Mouse (Mus musculus) ES-E14 (cell line): Measurements from ENCODE around the gene E130308A19Rik. TPM values are rescaled to one million over a fixed set of nuclear protein-coding genes. Genes with fewer than 3 reads are reported as not detected.

ENCODE experiments used
- DNase-seq: peaks from one replicate; pipeline ENCODE4 v3.0.0-alpha.2; 2013; ENCODE audit warnings: low read depth, low spot score
- H3K27ac ChIP-seq: 2 replicates; pipeline ENCODE4 v1.5.1; 2012; ENCODE audit warnings: low read depth, mild to moderate bottlenecking, low read length, moderate library complexity, mixed read lengths; ENCODE audit not compliant: poor library complexity, insufficient read depth, severe bottlenecking
- H3K36me3 ChIP-seq: 2 replicates; pipeline ENCODE4 v1.6.1; 2012; ENCODE audit warnings: mild to moderate bottlenecking, low read length, moderate library complexity, mixed read lengths; ENCODE audit not compliant: control insufficient read depth, poor library complexity, insufficient read depth, severe bottlenecking
- H3K4me1 ChIP-seq, 2 experiments: fragments of 150-350 bp in 1 of 2; sonication (generic) in 1 of 2; 2 replicates each; pipeline ENCODE4 v1.6.1; 2012; ENCODE audit warnings: low read length in 2 of 2, mild to moderate bottlenecking in 1 of 2, mixed read lengths in 1 of 2; ENCODE audit not compliant: control insufficient read depth in 2 of 2, insufficient read depth in 2 of 2, poor library complexity in 1 of 2
- H3K4me3 ChIP-seq, 2 experiments: fragments of 150-350 bp in 1 of 2; sonication (generic) in 1 of 2; 2 replicates each; pipeline ENCODE4 v1.5.1; 2012; ENCODE audit warnings: low read length in 2 of 2, low read depth in 1 of 2, mild to moderate bottlenecking in 1 of 2, mixed read lengths in 1 of 2; ENCODE audit not compliant: insufficient read depth in 1 of 2, poor library complexity in 1 of 2, severe bottlenecking in 1 of 2
- H3K9ac ChIP-seq: 2 replicates; pipeline ENCODE4 v1.6.1; 2012; ENCODE audit warnings: low read depth, mild to moderate bottlenecking, low read length, mixed read lengths; ENCODE audit not compliant: poor library complexity, insufficient read depth, severe bottlenecking
- H3K9me3 ChIP-seq: fragments of 150-350 bp; sonication (generic); 2 replicates; pipeline ENCODE4 v1.6.1; 2012; ENCODE audit warnings: low read depth, mild to moderate bottlenecking, low read length; ENCODE audit not compliant: control insufficient read depth, insufficient read depth
- CHD2 ChIP-seq: IDR thresholded peaks from 2 replicates; pipeline ENCODE4 v1.6.1; 2014; ENCODE audit warnings: mild to moderate bottlenecking, low read depth, low read length, inconsistent platforms
- HCFC1 ChIP-seq: IDR thresholded peaks from 2 replicates; pipeline ENCODE4 v1.6.1; 2012; ENCODE audit warnings: low read length, inconsistent platforms, borderline replicate concordance; ENCODE audit not compliant: insufficient read depth
- MAFK ChIP-seq: IDR thresholded peaks from 2 replicates; pipeline ENCODE4 v1.6.1; 2014; ENCODE audit warnings: mild to moderate bottlenecking, low read depth, low read length, inconsistent platforms; ENCODE audit not compliant: insufficient read depth
- ZC3H11A ChIP-seq: IDR thresholded peaks from 2 replicates; pipeline ENCODE4 v1.6.1; 2012; ENCODE audit warnings: low read depth, mild to moderate bottlenecking, inconsistent platforms, low read length, borderline replicate concordance
- ZNF384 ChIP-seq: IDR thresholded peaks from 2 replicates; pipeline ENCODE4 v1.6.1; 2012; ENCODE audit warnings: low read depth, low read length, inconsistent platforms
- in situ Hi-C, 2 experiments: fragments of 600-800 bp; cut with MboI; formaldehyde crosslinking; loops; one replicate each; pipeline ENCODE4 v1.15.1; 2025; ENCODE audit warnings: low sequenced_read_pairs in 2 of 2, inconsistent platforms in 1 of 2; ENCODE audit not compliant: unreplicated experiment in 2 of 2
- total RNA-seq: library from RNA; depleted of rRNA; stranded (reverse); fragments of 300-350 nt; gene quantifications from 2 replicates; pipeline ENCODE4 v1.2.3, GENCODE M21; 2012

E130308A19Rik gene
- total RNA-seq, 1 experiment: 14.9 TPM

- in situ Hi-C loops: no loop called here
- H3K4me3 ChIP-seq: no peak overlapping the region
Observed at GRCm38 (mm10) chr4:59662163-59662562, 36.2 kb downstream of the E130308A19Rik start.

GRCm38 (mm10) chr4:59663451-59663850 lies 37.4 kb downstream of the E130308A19Rik start:
- no peaks in the 10 kb centered on the region for H3K4me1 ChIP-seq
- H3K4me3 ChIP-seq: no peak overlapping the region
- no peaks in the 10 kb centered on the region for H3K9me3 ChIP-seq
- H3K36me3 ChIP-seq: no peaks in the 10 kb centered on the region
- no peak for DNase-seq
- in situ Hi-C loops: no loop called here
- no peak overlapping the region for H3K27ac ChIP-seq
- H3K9ac ChIP-seq: no peak overlapping the region
- TF ChIP-seq ZC3H11A (no peak), ZNF384 (no peak), CHD2 (no peak), MAFK (no peak), HCFC1 (no peak)

More at GRCm38 (mm10) chr4:59662163-59662562, 36.2 kb downstream of the E130308A19Rik start:
- Histone ChIP-seq H3K27ac (no peak overlapping the region), H3K9me3 (no peaks in the 10 kb centered on the region), H3K36me3 (no peaks in the 10 kb centered on the region), H3K4me1 (no peaks in the 10 kb centered on the region), H3K9ac (no peak overlapping the region)
- TF ChIP-seq ZC3H11A (no peak), MAFK (no peak), ZNF384 (no peak), HCFC1 (no peak), CHD2 (no peak)
- no peak for DNase-seq

- DNase-seq: no peak
- Histone ChIP-seq H3K9me3 (no peaks in the 10 kb centered on the region), H3K4me3 (no peak overlapping the region), H3K36me3 (no peaks in the 10 kb centered on the region), H3K9ac (no peak overlapping the region), H3K4me1 (no peaks in the 10 kb centered on the region), H3K27ac (no peak overlapping the region)
- in situ Hi-C loops: no loop called here
- TF ChIP-seq HCFC1 (no peak), ZC3H11A (no peak), MAFK (no peak), CHD2 (no peak), ZNF384 (no peak)
Observed at GRCm38 (mm10) chr4:59666550-59667317, 40.7 kb downstream of the E130308A19Rik start.

- in situ Hi-C loops: no loop called here
- Histone ChIP-seq H3K9ac (no peak overlapping the region), H3K4me1 (no peaks in the 10 kb centered on the region), H3K9me3 (no peaks in the 10 kb centered on the region), H3K36me3 (no peaks in the 10 kb centered on the region), H3K4me3 (no peak overlapping the region), H3K27ac (no peak overlapping the region)
- TF ChIP-seq ZNF384: no peak
- no peak for TF ChIP-seq HCFC1
- TF ChIP-seq CHD2: no peak
- no peak for TF ChIP-seq ZC3H11A
- TF ChIP-seq MAFK: no peak
- no peak for DNase-seq
Observed at GRCm38 (mm10) chr4:59668050-59668449, 42.0 kb downstream of the E130308A19Rik start.
